Mouse (Mus musculus) right cerebral cortex, adult 18-20 months (tissue): ENCODE measurements around the gene 2900026A02Rik.

Experiments
- DNase-seq: peaks from one replicate; pipeline ENCODE4 v3.0.0; 2022; ENCODE audit warnings: mixed read lengths

2900026A02Rik gene

GRCm38 (mm10) chr5:113173318-113173717, 47.7 kb downstream of the 2900026A02Rik start:
- DNase-seq, result peak; percentile 70

- DNase-seq, result no peak
Measured at GRCm38 (mm10) chr5:113171968-113172578, 49.0 kb downstream of the 2900026A02Rik start.

DNA sequence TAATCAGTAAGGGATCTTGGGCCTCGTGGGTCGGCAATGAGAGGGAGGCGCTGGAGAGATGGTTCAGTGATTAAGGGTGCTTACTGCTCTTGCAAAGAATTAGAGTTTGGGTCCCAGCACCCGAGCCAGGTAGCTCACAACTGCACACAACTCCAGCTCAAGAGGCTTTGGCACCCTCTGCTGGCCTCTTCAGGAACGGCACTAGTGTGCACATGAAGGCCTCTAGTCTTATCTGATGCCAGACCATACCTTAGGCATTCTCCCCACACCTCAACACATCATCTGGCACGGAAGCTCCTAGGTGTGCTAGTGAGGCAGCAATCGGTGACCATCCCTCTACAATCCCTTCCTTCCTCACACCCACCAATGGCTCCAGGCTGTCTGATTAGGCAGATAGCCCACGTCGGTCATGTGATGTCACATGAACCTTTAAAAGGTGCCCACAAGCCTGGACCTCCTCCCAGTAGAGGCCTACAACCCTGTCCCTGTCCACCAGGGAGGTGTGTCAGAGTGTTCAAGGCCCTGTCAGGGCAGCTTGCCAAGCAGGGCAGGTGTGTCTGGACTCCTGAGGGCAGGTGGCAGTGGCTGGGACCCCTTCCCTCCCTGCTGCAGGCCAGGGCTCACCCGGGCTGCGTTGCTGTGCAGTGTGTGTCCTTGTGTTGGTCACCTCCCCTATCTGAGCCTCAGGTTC, 50.8 kb downstream of the 2900026A02Rik start:
- no peak for DNase-seq

- DNase-seq, result no peak
Measured at GRCm38 (mm10) chr5:113167733-113168132, 53.3 kb downstream of the 2900026A02Rik start.

- DNase-seq, result no peak
Measured at GRCm38 (mm10) chr5:113165481-113165880, 55.6 kb downstream of the 2900026A02Rik start.

DNA sequence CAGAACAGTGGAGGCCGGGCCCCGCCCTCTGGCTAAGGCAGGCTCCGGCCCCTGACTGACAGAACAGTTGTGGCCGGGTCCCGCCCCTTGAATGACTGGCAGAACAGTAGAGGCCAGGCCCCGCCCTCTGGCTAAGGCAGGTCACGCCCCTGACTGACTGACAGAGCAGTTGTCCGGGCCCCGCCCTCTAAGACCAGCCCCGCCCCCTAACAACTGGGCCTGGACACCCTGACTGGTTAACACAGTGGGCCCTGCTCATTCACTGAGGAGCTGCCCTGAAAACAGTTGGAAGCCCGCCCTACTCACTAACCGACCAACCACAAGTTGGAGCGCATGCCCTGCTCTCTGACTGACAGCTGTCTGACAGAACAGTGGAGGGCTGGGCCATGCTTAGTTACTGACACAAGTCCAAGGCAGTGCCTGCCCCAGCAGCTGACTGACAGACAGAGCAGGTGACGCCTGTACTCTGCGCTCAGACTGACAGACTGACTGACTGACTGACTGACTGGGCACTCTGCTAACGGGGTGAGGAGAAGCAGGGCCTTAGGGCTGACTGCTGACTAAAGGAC, 56.1 kb downstream of the 2900026A02Rik start:
- no peak for DNase-seq

- no peak for DNase-seq
Measured at GRCm38 (mm10) chr5:113164448-113164847, 56.6 kb downstream of the 2900026A02Rik start.

DNA sequence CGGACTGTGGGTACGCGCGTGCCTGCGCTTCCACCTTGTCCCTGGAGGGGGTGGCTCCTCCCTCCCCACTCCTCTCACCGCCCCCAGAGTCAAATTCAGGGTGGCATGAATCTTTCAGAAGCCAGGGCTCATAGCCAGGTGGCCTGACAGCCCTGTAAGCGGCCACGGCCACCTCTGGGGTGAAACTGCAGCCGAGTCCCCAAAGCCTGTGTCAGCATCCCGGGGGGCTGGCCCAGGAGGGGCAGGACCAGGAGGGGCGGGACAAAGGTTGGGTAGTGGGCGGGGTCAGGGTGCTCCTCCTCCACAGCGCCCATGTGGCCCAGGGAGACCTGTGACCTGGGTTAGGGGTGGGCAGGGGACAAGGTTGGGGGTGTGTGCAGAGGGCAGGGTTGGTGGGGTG, 57.9 kb downstream of the 2900026A02Rik start:
- no peak for DNase-seq

- no peak for DNase-seq
Measured at GRCm38 (mm10) chr5:113162699-113163098, 58.3 kb downstream of the 2900026A02Rik start.

DNA sequence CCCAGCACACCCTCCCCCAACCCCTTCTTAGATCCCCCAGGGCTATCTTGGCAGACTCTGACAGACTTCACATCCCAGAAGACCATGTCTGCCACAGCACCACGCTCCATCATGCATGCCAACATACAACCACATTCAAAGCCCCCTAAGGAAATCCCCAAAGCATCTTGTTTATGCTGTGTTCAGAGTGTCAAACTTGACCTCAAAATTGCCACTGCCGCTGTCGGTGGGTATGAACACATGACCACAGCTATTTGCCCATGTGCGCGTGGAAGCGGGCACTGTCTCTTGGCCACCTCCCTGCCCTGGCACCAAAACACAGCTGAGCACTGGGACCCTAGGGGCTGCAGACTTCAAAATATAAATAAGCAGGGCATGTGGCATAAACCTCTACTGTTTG, 59.5 kb downstream of the 2900026A02Rik start:
- DNase-seq, result no peak

DNA sequence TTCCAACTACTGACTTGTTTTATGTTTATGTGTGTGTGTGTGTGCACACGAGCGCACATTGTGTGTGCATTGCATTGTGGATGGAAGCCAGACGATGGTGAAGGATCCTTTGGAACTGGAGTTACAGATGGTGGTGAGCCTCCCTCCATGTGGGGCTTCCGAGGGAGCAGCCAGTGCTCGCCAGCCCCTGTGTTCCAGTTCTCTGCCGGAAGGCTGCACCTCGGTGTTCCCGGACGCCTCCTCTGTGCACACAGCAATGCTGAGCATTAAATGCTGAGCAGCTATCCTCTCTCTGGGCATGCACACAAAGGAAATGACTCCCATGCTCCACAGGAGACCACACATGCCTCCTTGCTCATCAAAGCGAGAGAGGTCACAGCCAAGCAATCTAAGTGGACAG, 60.7 kb downstream of the 2900026A02Rik start:
- DNase-seq, result peak; percentile 46

GRCm38 (mm10) chr5:113158759-113159355, 62.2 kb downstream of the 2900026A02Rik start:
- no peak for DNase-seq

DNA sequence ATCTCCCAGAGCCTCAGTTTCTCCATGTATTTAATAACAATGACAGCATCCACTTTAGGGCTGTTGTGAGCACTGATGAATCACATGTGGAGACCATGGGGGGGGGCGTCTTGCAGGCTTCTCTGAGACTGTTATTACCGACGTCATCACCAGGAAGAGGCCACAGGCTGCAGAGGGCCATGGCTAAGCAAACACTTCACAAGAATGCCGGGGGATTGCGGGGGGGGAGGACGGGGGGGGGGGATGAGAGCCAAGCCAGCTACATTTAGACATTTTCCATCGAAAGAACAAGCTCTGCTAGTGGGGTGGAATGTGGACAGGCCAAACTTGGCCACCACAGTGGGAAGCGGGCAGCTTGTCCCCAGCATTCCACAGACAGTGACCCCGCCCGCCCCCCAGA, 63.4 kb downstream of the 2900026A02Rik start:
- DNase-seq, result no peak

GRCm38 (mm10) chr5:113157006-113157405, 64.0 kb downstream of the 2900026A02Rik start:
- no peak for DNase-seq

DNA sequence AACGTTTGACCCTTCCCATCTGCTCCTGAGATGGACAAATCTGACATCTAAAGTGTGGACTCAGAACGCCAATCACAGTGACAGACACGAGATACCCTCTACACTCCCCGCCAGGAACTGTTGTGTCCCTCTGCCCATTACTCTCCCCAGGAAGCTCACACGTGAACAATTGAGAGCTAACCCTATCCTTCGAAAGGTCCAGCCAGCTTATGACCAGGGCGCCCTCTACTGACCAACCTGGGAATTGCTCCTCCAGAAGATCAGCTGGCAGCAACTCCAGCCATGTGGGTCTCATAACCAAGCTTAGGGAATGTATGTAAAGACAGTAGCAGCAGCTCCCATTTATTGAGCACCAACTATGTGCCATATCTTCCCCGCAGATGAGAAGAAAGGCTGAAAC, 65.9 kb downstream of the 2900026A02Rik start:
- DNase-seq, result peak; percentile 84

GRCm38 (mm10) chr5:113154441-113154840, 66.6 kb downstream of the 2900026A02Rik start:
- DNase-seq, result no peak

DNA sequence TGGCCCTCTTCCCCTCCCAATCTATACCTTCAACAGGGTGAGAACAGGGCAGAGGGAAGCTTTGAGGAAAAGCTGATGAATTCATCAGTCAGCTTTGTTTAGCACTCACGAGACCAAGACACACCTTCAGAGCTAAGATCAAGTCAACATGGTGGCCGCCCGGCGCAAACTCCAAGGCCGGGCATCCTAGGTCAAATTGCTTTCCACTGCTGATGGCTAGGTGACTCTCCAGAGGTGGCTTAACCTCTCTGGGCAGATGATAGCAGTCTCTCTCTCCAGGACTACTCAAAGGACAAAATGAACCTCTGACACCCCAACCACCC, 67.6 kb downstream of the 2900026A02Rik start:
- no peak for DNase-seq

DNA sequence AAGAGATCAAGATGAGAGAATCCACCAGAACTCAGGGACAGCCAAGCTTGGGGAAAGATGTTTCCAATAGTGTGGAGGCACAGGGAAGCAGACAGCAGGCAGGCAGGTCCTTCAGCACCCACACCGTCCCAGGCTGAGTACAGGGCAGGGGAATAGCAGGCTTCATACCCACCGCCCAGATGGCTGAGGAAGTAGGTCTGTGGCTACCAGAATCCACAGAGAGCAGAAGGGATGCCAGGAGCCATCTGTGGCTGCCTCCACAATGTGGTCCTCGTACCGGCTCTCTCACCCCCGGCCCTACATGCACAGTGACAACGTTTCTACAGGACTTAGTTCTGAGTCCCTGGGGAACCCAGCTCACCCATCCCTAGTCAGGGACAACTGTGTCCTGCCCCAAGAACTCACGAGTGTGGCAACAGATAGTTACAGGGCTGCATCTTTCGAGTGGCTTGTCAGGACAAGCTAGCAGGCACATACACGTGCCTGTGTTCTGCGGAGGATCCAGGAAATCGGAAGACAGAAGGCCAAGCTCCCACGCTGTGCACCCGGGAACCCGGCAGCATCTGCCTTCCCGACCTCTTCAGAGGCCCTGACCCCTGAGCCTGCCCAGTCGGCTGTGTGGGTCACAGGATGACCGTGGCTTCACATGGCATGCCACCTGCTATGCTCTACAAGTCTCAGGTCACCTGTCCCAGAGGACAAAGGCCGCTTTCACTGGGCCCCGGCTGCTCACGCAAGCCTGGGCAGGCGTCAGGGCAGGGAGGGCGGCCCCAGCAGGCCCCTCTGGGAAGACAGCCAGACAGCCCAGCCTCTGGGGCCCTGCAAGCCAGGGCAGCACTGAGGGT, 68.2 kb downstream of the 2900026A02Rik start:
- peak; percentile 41 for DNase-seq

DNA sequence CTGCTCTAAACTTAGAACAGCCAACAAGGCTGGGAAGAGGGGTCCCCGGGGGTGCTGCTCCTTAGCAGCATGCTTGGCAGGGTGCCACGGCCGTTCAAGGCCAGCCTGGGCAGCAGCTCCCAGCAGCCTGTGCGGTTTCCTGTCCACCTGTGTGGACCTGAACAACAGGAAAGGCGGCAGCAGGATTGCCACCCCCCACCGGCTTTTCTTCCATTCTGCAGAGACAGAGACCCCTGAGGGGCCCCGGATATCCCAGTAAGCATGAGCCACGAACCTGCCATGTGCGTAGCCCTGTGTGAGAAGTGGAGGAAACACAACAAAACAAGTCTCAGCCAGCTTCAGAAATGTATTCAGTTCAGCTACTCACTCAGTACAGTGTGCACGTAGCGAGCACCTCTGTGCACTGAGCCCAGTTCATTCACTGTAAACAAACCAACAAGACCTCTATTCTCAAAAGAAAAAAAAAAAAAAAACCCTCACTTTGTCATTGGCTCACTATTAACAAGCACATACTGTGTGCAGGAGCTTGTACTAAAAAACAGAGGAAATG, 69.4 kb downstream of the 2900026A02Rik start:
- no peak for DNase-seq

DNA sequence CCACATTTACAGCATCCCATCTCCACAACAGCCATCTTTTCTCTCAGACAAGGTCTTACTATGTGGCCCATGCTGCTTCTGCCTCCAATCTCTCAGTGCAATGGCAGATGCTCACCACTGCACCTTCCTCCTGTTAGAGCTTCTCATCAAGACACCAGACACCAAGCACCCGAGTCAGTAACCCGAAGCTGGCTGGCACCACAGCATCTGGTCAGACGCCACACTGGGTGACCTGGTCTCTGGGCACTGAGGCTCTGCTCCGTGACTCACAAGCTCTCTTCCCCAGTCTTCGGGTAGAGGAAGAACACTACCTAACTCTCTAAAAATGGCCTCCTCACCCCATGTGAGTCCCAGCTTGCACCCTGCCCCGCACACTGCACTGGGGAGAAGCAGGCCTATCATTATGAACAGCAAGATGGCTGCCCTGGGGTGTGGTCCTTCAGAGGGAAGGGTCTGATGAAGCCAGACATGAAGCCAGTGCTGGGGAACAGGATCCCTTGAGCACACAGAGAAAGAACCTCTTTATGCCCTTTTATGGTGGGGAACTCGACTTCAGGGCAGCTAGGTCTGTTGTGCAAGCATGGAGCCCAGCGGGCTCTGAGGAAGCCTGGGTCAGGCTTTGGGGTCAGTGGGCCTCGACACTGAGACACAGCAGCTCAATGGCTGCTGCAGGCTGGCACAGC, 70.0 kb downstream of the 2900026A02Rik start:
- no peak for DNase-seq

DNA sequence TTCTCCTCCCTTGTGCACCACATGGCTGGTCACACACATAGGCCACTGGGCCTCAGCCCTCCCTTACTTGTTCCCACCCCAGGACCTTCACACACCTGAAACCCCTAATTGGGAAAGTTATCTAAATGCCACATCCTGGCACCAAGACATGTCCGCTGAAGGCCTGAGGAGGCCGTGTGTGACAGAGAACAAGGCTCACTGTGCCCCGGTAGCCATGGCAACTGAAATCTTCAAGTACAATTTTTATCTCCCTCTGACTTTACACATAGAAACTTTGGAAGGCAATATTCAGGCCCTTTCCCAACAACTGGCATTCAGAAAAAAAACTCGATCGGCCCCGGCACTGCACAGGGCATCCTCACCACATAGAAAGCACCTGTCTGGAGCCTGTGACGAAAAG, 72.0 kb downstream of the 2900026A02Rik start:
- DNase-seq, result no peak

DNA sequence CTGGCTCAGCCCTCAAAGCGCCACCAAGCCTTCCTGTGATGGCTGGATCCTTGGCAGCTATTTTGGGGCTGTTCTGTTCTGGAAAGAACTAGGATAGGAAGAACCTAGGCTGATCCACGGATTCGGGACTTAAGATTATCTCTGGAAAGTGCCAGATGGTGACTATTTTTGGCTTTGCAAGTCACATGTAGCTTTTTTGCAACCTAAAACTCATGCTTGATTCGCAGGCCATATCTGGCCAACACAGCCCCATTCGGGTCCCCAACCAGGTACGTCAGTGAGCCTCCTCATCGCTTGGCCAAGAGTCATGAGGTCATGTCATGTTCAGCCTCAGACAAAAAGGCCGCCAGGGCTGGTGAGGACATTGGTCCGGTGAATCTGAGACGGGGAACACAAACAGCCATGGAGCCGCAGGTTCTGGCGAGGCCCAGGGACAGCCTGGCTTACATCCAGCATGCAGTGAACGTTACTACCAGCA, 73.0 kb downstream of the 2900026A02Rik start:
- DNase-seq, result peak; percentile 78
